Mouse (Mus musculus) small intestine, adult 2 months (tissue): Measurements from ENCODE around the gene Riok1.

Experiments used
- CTCF ChIP-seq: fragments of 200-500 bp; IDR thresholded peaks from 2 replicates; pipeline ENCODE4 v1.5.1; 2012; ENCODE audit warnings: low read depth, mild to moderate bottlenecking, control low read depth, inconsistent platforms, low read length, moderate library complexity, mixed read lengths; ENCODE audit not compliant: insufficient replicate concordance, insufficient read length; ENCODE audit errors: extremely low read depth
- POLR2A ChIP-seq: fragments of 200-500 bp; IDR thresholded peaks from 2 replicates; pipeline ENCODE4 v1.6.1; 2012; ENCODE audit warnings: low read depth, mild to moderate bottlenecking, control low read depth, inconsistent platforms, low read length, moderate library complexity

DNA sequence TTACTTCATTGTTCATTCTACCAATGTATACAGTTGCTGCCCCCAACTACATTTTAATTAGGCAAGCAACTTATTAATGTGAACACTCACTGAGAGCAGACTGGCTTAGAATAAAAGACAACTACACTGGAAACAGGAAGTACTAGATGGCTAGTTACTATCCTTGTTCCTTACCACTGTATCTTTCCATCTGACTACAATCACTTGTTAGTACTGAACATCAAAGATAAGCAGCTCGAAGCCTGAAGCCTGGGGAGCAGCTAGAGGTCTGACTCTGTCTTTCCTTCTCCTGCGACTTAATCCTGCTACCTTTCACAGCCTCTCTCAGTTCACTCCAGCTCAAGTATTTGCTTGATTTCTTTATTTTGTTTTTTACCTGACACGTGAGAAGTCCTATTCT is 18.0 kb upstream of the Riok1 start:
- TF ChIP-seq POLR2A: no peak
- TF ChIP-seq CTCF: no peak
